Mouse (Mus musculus): Measurements from ENCODE around the gene H1foo.

The H1foo gene

GRCm38 (mm10) chr6:115985622-115986021 is 40.9 kb downstream of the H1foo start:
- in situ Hi-C loops (cut with MboI, MseI) = no loop called here

- in situ Hi-C loops (cut with MboI, MseI) = no loop called here
Observed at GRCm38 (mm10) chr6:115986472-115987095, 41.8 kb downstream of the H1foo start.

GRCm38 (mm10) chr6:115987096-115987747 is 42.5 kb downstream of the H1foo start:
- in situ Hi-C loops (cut with MboI, MseI) = no loop called here

GRCm38 (mm10) chr6:115989032-115989431 is 44.3 kb downstream of the H1foo start:
- in situ Hi-C loops (cut with MboI, MseI) = no loop called here

GRCm38 (mm10) chr6:115989607-115990006 is 44.9 kb downstream of the H1foo start:
- in situ Hi-C loops (cut with MboI, MseI) = no loop called here

- in situ Hi-C loops (cut with MboI, MseI) = no loop called here
Observed at GRCm38 (mm10) chr6:115990056-115990455, 45.3 kb downstream of the H1foo start.

- in situ Hi-C loops (cut with MboI, MseI) = no loop called here
Observed at GRCm38 (mm10) chr6:115990479-115990878, 45.7 kb downstream of the H1foo start.

GRCm38 (mm10) chr6:115991108-115991880 is 46.6 kb downstream of the H1foo start:
- in situ Hi-C loops (cut with MboI, MseI) = no loop called here

- in situ Hi-C loops (cut with MboI, MseI) = no loop called here
Observed at GRCm38 (mm10) chr6:115991881-115992620, 47.3 kb downstream of the H1foo start.

GRCm38 (mm10) chr6:115992981-115993380 is 48.2 kb downstream of the H1foo start:
- in situ Hi-C loops (cut with MboI, MseI) = no loop called here

- in situ Hi-C loops (cut with MboI, MseI) = no loop called here
Observed at GRCm38 (mm10) chr6:115993463-115994145, 48.9 kb downstream of the H1foo start.

- in situ Hi-C loops (cut with MboI, MseI) = no loop called here
Observed at GRCm38 (mm10) chr6:115994146-115994876, 49.6 kb downstream of the H1foo start.

GRCm38 (mm10) chr6:115994877-115995520 is 50.3 kb downstream of the H1foo start, which contains the start of gene Plxnd1:
Gene Plxnd1 (minus strand): TSS chr6:115995005.
- in situ Hi-C loops (cut with MboI, MseI) = no loop called here

- in situ Hi-C loops (cut with MboI, MseI) = no loop called here
Observed at GRCm38 (mm10) chr6:115995531-115995941, 50.8 kb downstream of the H1foo start.

- in situ Hi-C loops (cut with MboI, MseI) = no loop called here
Observed at GRCm38 (mm10) chr6:115996171-115996851, 51.6 kb downstream of the H1foo start.

- in situ Hi-C loops (cut with MboI, MseI) = no loop called here
Observed at GRCm38 (mm10) chr6:115997726-115998311, 53.1 kb downstream of the H1foo start.

GRCm38 (mm10) chr6:115998758-115999157 is 54.0 kb downstream of the H1foo start:
- in situ Hi-C loops (cut with MboI, MseI) = no loop called here

GRCm38 (mm10) chr6:115999227-115999626 is 54.5 kb downstream of the H1foo start:
- in situ Hi-C loops (cut with MboI, MseI) = no loop called here
